Mouse (Mus musculus) layer of hippocampus, postnatal 14 days (tissue): ENCODE data around the gene Agtrap. TPM values are rescaled to one million over a fixed set of nuclear protein-coding genes. Genes with fewer than 3 reads are reported as not detected.

ENCODE experiments used
- total RNA-seq, 2 experiments: library from RNA; stranded (reverse); gene quantifications; 2 replicates each; pipeline ENCODE4 v1.2.3; 2021

Gene Agtrap
- total RNA-seq, 2 experiments from 2014 or later: 8.9 to 9.0 TPM

Other genes with a start within 250 kb of the Agtrap start
- 10 to 100 TPM; 16.0 to 16.9 TPM for gene Zfp933, start 239.7 kb downstream of the Agtrap start, total RNA-seq
- gene Miip, start 219.2 kb downstream of the Agtrap start, total RNA-seq: 10 to 100 TPM; 20.6 to 21.5 TPM
- gene Fv1, start 219.1 kb downstream of the Agtrap start, total RNA-seq: 1 to 10 TPM; 7.2 to 8.9 TPM
- 100 to 1,000 TPM; 188 to 200 TPM for gene Mfn2, start 183.3 kb downstream of the Agtrap start, total RNA-seq
- gene Plod1, start 151.3 kb downstream of the Agtrap start, total RNA-seq: 10 to 100 TPM; 26.7 to 28.4 TPM
- 10 to 100 TPM; 27.7 to 28.8 TPM for gene 2510039O18Rik, start 147.1 kb downstream of the Agtrap start, total RNA-seq
- not detected for gene Nppb, start 102.2 kb downstream of the Agtrap start, total RNA-seq
- under 1 TPM; 0.45 to 0.92 TPM for gene Nppa, start 87.3 kb downstream of the Agtrap start, total RNA-seq
- gene Clcn6, start 49.2 kb downstream of the Agtrap start, total RNA-seq: 10 to 100 TPM; 64.2 to 65.0 TPM
- 10 to 100 TPM; 25.6 to 26.4 TPM for gene Mthfr, start 49.0 kb downstream of the Agtrap start, total RNA-seq
- 10 to 100 TPM; 19.8 to 22.1 TPM for gene Mad2l2, start 42.4 kb upstream of the Agtrap start, total RNA-seq
- 1 to 10 TPM; 4.8 to 5.6 TPM for gene Draxin, start 42.7 kb upstream of the Agtrap start, total RNA-seq
- 10 to 100 TPM; 24.6 to 27.4 TPM for gene Fbxo6, start 64.1 kb upstream of the Agtrap start, total RNA-seq
- gene Fbxo44, start 72.5 kb upstream of the Agtrap start, total RNA-seq: 100 to 1,000 TPM in 1 of 2 experiments, 10 to 100 TPM in 1; 98.6 to 111 TPM
- gene Fbxo2, start 72.6 kb upstream of the Agtrap start, total RNA-seq: 10 to 100 TPM; 65.2 to 72.1 TPM
- gene Disp3, start 199.9 kb upstream of the Agtrap start, total RNA-seq: 10 to 100 TPM; 29.4 to 32.3 TPM